Mouse (Mus musculus) layer of hippocampus, postnatal 10 days (tissue): ENCODE data around the gene Sox5. TPM values are rescaled to one million over a fixed set of nuclear protein-coding genes. Genes with fewer than 3 reads are reported as not detected.
"Not testable (repeated sequence)": the region's sequence is repeated elsewhere in the genome, so short reads cannot be mapped to it uniquely, and the experiment has no call there.

ENCODE experiments used
- DNase-seq, 2 experiments: peaks; one replicate each; pipeline ENCODE4 v3.0.0; 2021; ENCODE audit warnings: low spot score in 2 of 2
- total RNA-seq, 2 experiments: library from RNA; stranded (reverse); gene quantifications; 2 replicates each; pipeline ENCODE4 v1.2.3; 2021

Sox5 gene
- total RNA-seq, 2 experiments from 2014 or later: 57.0 to 61.7 TPM

GRCm38 (mm10) chr6:144298641-144299502 lies 482.9 kb downstream of the Sox5 start:
- DNase-seq: peak in 1 of 2 experiments; percentile 20

- DNase-seq: no peak
These were observed 483.9 kb downstream of the Sox5 start for GRCm38 (mm10) chr6:144297846-144298245.

- DNase-seq: no peak
These were observed 484.6 kb downstream of the Sox5 start for GRCm38 (mm10) chr6:144297131-144297530.

GRCm38 (mm10) chr6:144291526-144291925 lies 490.3 kb downstream of the Sox5 start:
- DNase-seq: no peak

GRCm38 (mm10) chr6:144286122-144286521 lies 495.7 kb downstream of the Sox5 start:
- no peak for DNase-seq

GRCm38 (mm10) chr6:144283191-144283590 lies 498.6 kb downstream of the Sox5 start:
- DNase-seq: no peak

GRCm38 (mm10) chr6:144282756-144283155 lies 499.0 kb downstream of the Sox5 start:
- peak in 1 of 2 experiments; percentile 27 for DNase-seq

- DNase-seq: no peak
These were observed 500.1 kb downstream of the Sox5 start for GRCm38 (mm10) chr6:144281661-144282060.

GRCm38 (mm10) chr6:144278505-144279053 lies 503.2 kb downstream of the Sox5 start:
- DNase-seq: no peak

GRCm38 (mm10) chr6:144273425-144273824 lies 508.4 kb downstream of the Sox5 start:
- DNase-seq: not testable (repeated sequence)

GRCm38 (mm10) chr6:144271326-144271725 lies 510.5 kb downstream of the Sox5 start:
- DNase-seq: no peak

- no peak for DNase-seq
These were observed 511.5 kb downstream of the Sox5 start for GRCm38 (mm10) chr6:144270306-144270705.

GRCm38 (mm10) chr6:144269666-144270065 lies 512.1 kb downstream of the Sox5 start:
- no peak for DNase-seq

- no peak for DNase-seq
These were observed 516.0 kb downstream of the Sox5 start for GRCm38 (mm10) chr6:144265752-144266151.

- no peak for DNase-seq
These were observed 516.8 kb downstream of the Sox5 start for GRCm38 (mm10) chr6:144265004-144265403.

GRCm38 (mm10) chr6:144264320-144264915 lies 517.4 kb downstream of the Sox5 start:
- no peak for DNase-seq

GRCm38 (mm10) chr6:144256500-144256899 lies 525.3 kb downstream of the Sox5 start:
- no peak for DNase-seq

GRCm38 (mm10) chr6:144252191-144252718 lies 529.5 kb downstream of the Sox5 start:
- DNase-seq: no peak

GRCm38 (mm10) chr6:144251222-144252170 lies 530.3 kb downstream of the Sox5 start:
- peak; percentile 19 to 32 for DNase-seq

- no peak for DNase-seq
These were observed 531.1 kb downstream of the Sox5 start for GRCm38 (mm10) chr6:144250625-144251181.
